In genomic region chr5:65181160-65181793, GRCm38 (mm10) we compare ENCODE assay signal across 13 mouse cellular contexts. TPM values are rescaled to one million over a fixed set of nuclear protein-coding genes. Genes with fewer than 3 reads are reported as not detected.
DNase-seq lines count a peak whose midpoint lies in the region; ATAC-seq and TF ChIP-seq lines count a peak whose summit lies in the region.
"Had no signal": no experiment of that assay in that cellular context is flagged by ENCODE, and none has a peak within 500 bp of the region (broad histone marks: within the 10 kb centered on the region; RNA-seq: fewer than 3 reads in every experiment).

No protein-coding gene starts in this region.

- H3K4me3 ChIP-seq in heart, embryonic 10.5 days = no peak overlapping the region
- H3K4me3 ChIP-seq in forebrain, embryonic 16.5 days (replicated peaks; ENCODE audit: low read length) = no peak overlapping the region
- no peak overlapping the region for H3K4me3 ChIP-seq in midbrain, embryonic 15.5 days
- no peak overlapping the region for H3K4me3 ChIP-seq in liver, embryonic 12.5 days
- H3K4me3 ChIP-seq: stomach, embryonic 15.5 days had no signal

- intact Hi-C loops in heart, postnatal 25 days (cut with DNase I) = no loop called here

- peak overlapping the region; percentile 21; the same call in 1 of the 2 replicates for H3K4me2 ChIP-seq in forebrain, embryonic 16.5 days (ENCODE audit: low read length)
- H3K4me2 ChIP-seq in midbrain, embryonic 15.5 days = no peak overlapping the region
- H3K4me2 ChIP-seq in liver, embryonic 12.5 days = no peak overlapping the region
- H3K4me2 ChIP-seq: stomach, embryonic 15.5 days had no signal

- 0 out of 2 replicates have a peak overlapping the region, but pooled peaks have one; percentile 5 for H3K9ac ChIP-seq in forebrain, embryonic 16.5 days (replicated peaks; ENCODE audit: low read depth, low read length)
- H3K9ac ChIP-seq in midbrain, embryonic 15.5 days = no peak overlapping the region
- H3K9ac ChIP-seq in liver, embryonic 12.5 days = no peak overlapping the region
- H3K9ac ChIP-seq: stomach, embryonic 15.5 days had no signal

- no peak for TF ChIP-seq POLR2A in brain, embryonic 14.5 days (IDR thresholded peaks at IDR 0.05; ENCODE audit: borderline replicate concordance, extremely low read depth, insufficient read depth, insufficient read length, poor library complexity, severe bottlenecking)

- H3K27ac ChIP-seq in heart, embryonic 10.5 days = peak overlapping the region; percentile 79
- peak overlapping the region; percentile 36; the same call in 1 of the 2 replicates for H3K27ac ChIP-seq in forebrain, embryonic 16.5 days (ENCODE audit: low read length)
- peak overlapping the region; percentile 66 for H3K27ac ChIP-seq in midbrain, embryonic 15.5 days
- H3K27ac ChIP-seq in liver, embryonic 12.5 days = no peak overlapping the region
- H3K27ac ChIP-seq: stomach, embryonic 15.5 days had no signal

- ATAC-seq in forebrain, embryonic 16.5 days = peak; percentile 68
- ATAC-seq in midbrain, embryonic 15.5 days (replicated peaks) = peak; percentile 57
- ATAC-seq in liver, embryonic 12.5 days = no peak
- ATAC-seq: Patski had no signal

- no peak for DNase-seq in heart, embryonic 10.5 days (ENCODE audit: low spot score)
- DNase-seq in heart, postnatal 25 days (ENCODE audit: low spot score) = no peak
- DNase-seq in brain, embryonic 14.5 days (ENCODE audit: low read depth) = peak; percentile 76
- DNase-seq in gastrocnemius, adult 8-10 months (ENCODE audit: low spot score in 2 of 2) = no peak
- DNase-seq: adrenal gland, adult 8-10 months; gastrocnemius, postnatal 36 days; kidney, adult 11 months; kidney, postnatal 4 days had no signal

- H3K27me3 ChIP-seq in heart, embryonic 10.5 days (ENCODE audit: insufficient read depth, poor library complexity, severe bottlenecking) = no peaks in the 10 kb centered on the region
- no peaks in the 10 kb centered on the region for H3K27me3 ChIP-seq in forebrain, embryonic 16.5 days (replicated peaks; ENCODE audit: control insufficient read depth, insufficient read depth, low read length)
- no peaks in the 10 kb centered on the region for H3K27me3 ChIP-seq in midbrain, embryonic 15.5 days (replicated peaks)
- no peaks in the 10 kb centered on the region for H3K27me3 ChIP-seq in liver, embryonic 12.5 days (replicated peaks)
- H3K27me3 ChIP-seq: Patski; stomach, embryonic 15.5 days had no signal

- WGBS in heart, embryonic 10.5 days = 71% methylated on average over 21 of the region's 21 CpGs
- WGBS in forebrain, embryonic 16.5 days = 50% methylated on average over 21 of the region's 21 CpGs
- WGBS in midbrain, embryonic 15.5 days = 58% methylated on average over 21 of the region's 21 CpGs
- 86% methylated on average over 21 of the region's 21 CpGs for WGBS in liver, embryonic 12.5 days (ENCODE audit: insufficient replicate concordance)

- no peaks in the 10 kb centered on the region for H3K9me3 ChIP-seq in heart, embryonic 10.5 days
- no peaks in the 10 kb centered on the region for H3K9me3 ChIP-seq in forebrain, embryonic 16.5 days (ENCODE audit: control insufficient read depth, low read length)
- no peaks in the 10 kb centered on the region for H3K9me3 ChIP-seq in midbrain, embryonic 15.5 days
- no peaks in the 10 kb centered on the region for H3K9me3 ChIP-seq in liver, embryonic 12.5 days (replicated peaks)
- H3K9me3 ChIP-seq: stomach, embryonic 15.5 days had no signal

- H3K4me1 ChIP-seq in heart, embryonic 10.5 days = peaks cover 36% of the 10 kb centered on the region
- peaks cover 21% of the 10 kb centered on the region for H3K4me1 ChIP-seq in forebrain, embryonic 16.5 days (replicated peaks; ENCODE audit: control insufficient read depth, insufficient read depth, low read length)
- peaks cover 26% of the 10 kb centered on the region for H3K4me1 ChIP-seq in midbrain, embryonic 15.5 days
- no peaks in the 10 kb centered on the region for H3K4me1 ChIP-seq in liver, embryonic 12.5 days

- TF ChIP-seq CTCF in brain, embryonic 14.5 days (IDR thresholded peaks at IDR 0.05; ENCODE audit: borderline replicate concordance, extremely low read depth, insufficient read depth, insufficient read length) = no peak

- no peaks in the 10 kb centered on the region for H3K36me3 ChIP-seq in heart, embryonic 10.5 days
- H3K36me3 ChIP-seq in forebrain, embryonic 16.5 days (ENCODE audit: control insufficient read depth, insufficient read depth) = no peaks in the 10 kb centered on the region
- H3K36me3 ChIP-seq in midbrain, embryonic 15.5 days (replicated peaks) = no peaks in the 10 kb centered on the region
- no peaks in the 10 kb centered on the region for H3K36me3 ChIP-seq in liver, embryonic 12.5 days
- H3K36me3 ChIP-seq: stomach, embryonic 15.5 days had no signal

RNA-seq across cellular contexts. Expression of gene Wdr19, which starts 18.2 kb away (rescaled TPM):
- polyA plus RNA-seq in heart, embryonic 10.5 days (2016; fragmentation: Nextera tagmentation; extraction: Ambion mirVana) = 7.3 and 8.4 TPM in 2 replicates
- 1 to 10 TPM; 2.1 TPM for total RNA-seq in heart, postnatal 25 days (2021)
- polyA plus RNA-seq in brain, embryonic 14.5 days (2012; rRNA removed) = 14.7 and 16.7 TPM in 2 replicates
- polyA plus RNA-seq in forebrain, embryonic 16.5 days (2015; fragmentation: Nextera tagmentation; extraction: Ambion mirVana) = 13.6 and 14.9 TPM in 2 replicates
- polyA plus RNA-seq in midbrain, embryonic 15.5 days (2015; fragmentation: Nextera tagmentation; extraction: Ambion mirVana) = 12.7 and 15.2 TPM in 2 replicates
- 1.3 and 2.0 TPM in 2 replicates for polyA plus RNA-seq in liver, embryonic 12.5 days (2016; fragmentation: Nextera tagmentation; extraction: Ambion mirVana)
- total RNA-seq in gastrocnemius, adult 8-10 months (2022) = 1 to 10 TPM in 3 of 4 experiments, under 1 TPM in 1; 0.56 to 1.4 (median 1.1) TPM
